Mouse (Mus musculus) kidney, embryonic 15.5 days (tissue): ENCODE measurements at regions not wholly inside any gene's neighbourhood (a gene's known extent, or its start where the extent isn't known, plus 50 kb on each side); places are given as distances from the start of the nearest gene placed in this dataset.
"Not testable (repeated sequence)": the region's sequence is repeated elsewhere in the genome, so short reads cannot be mapped to it uniquely, and the experiment has no call there.

ENCODE experiments used
- ATAC-seq: fragments of 200-750 bp; cut with Nextera tagmentation; replicated peaks from 2 replicates; pipeline ENCODE4 v1.8.0; 2017; ENCODE audit warnings: moderate TSS enrichment; ENCODE audit not compliant: low FRiP score
- H3K27ac ChIP-seq: fragments of 300-500 bp; sonication (generic); 2 replicates; pipeline ENCODE4 v1.5.1; 2015; ENCODE audit warnings: mild to moderate bottlenecking, inconsistent platforms
- H3K27me3 ChIP-seq: fragments of 300-500 bp; sonication (generic); 2 replicates; pipeline ENCODE4 v1.6.1; 2015; ENCODE audit warnings: inconsistent platforms
- H3K36me3 ChIP-seq: fragments of 300-500 bp; sonication (generic); 2 replicates; pipeline ENCODE4 v1.6.1; 2015; ENCODE audit warnings: inconsistent platforms
- H3K4me1 ChIP-seq: fragments of 300-500 bp; sonication (generic); 2 replicates; pipeline ENCODE4 v1.6.1; 2015; ENCODE audit warnings: inconsistent platforms
- H3K4me2 ChIP-seq: fragments of 300-500 bp; sonication (generic); 2 replicates; pipeline ENCODE4 v1.6.1; 2015; ENCODE audit warnings: moderate library complexity, mild to moderate bottlenecking, inconsistent platforms
- H3K4me3 ChIP-seq: fragments of 300-500 bp; sonication (generic); replicated peaks from 2 replicates; pipeline ENCODE4 v1.5.1; 2015; ENCODE audit warnings: mild to moderate bottlenecking, inconsistent platforms
- H3K9ac ChIP-seq: fragments of 300-500 bp; sonication (generic); 2 replicates; pipeline ENCODE4 v1.6.1; 2015; ENCODE audit warnings: mild to moderate bottlenecking, inconsistent platforms
- H3K9me3 ChIP-seq: fragments of 300-500 bp; sonication (generic); replicated peaks from 2 replicates; pipeline ENCODE4 v1.6.1; 2016; ENCODE audit warnings: inconsistent platforms
- WGBS: fragments of 180-500 bp; shearing (Covaris S2); methylation state at CpG from one replicate; pipeline ENCODE4 v1.1.7; 2015; ENCODE audit warnings: mixed read lengths; 5-methylcytosine and 5-hydroxymethylcytosine counted together

DNA sequence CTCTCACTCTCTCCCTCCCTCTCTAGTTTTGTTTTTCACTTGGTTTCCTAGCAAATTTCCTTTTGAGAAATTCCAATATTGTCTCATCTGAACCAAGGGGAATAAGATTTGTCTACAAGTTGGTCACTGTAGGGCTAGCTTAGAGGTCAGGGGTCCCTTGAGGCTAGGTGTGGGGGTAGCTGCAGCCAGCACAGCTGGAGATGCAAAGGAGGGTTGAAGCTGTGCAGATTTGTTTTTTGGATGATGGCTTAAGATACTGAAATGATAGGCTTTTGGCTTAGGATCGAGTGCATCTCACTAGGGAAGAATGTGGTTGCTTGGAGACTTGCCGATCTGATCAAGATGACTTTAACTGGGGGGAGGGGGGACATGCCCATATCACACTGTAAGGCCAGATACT, 88.3 kb upstream of the Tmem28 start:
- Histone ChIP-seq H3K4me1 (no peaks in the 10 kb centered on the region), H3K36me3 (no peaks in the 10 kb centered on the region), H3K27me3 (peaks cover 49% of the 10 kb centered on the region), H3K4me3 (no peak overlapping the region), H3K9me3 (no peaks in the 10 kb centered on the region), H3K4me2 (no peak overlapping the region), H3K9ac (no peak overlapping the region), H3K27ac (no peak overlapping the region)
- 73% methylated on average over 2 of the region's 2 CpGs for WGBS
- no peak for ATAC-seq

DNA sequence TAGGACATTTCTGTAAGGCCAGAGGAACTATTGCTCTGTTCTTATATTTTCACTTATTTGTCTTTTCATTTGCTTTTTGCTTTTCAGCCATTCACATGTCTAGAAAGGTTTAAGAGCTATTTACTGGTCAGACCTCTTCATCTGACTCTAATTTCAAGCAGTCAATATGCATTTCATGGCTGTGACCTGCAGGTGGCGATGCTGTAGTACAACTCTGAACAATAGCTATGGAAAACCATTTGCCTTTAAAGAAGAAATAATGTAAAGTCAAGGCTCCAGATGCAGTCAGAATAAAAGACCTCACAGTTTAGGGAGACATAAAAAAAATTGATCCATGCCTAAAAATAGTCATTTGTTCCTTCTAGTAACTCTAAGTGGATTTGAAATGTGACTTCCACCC, 95.7 kb upstream of the Tmem28 start:
- Histone ChIP-seq H3K36me3 (no peaks in the 10 kb centered on the region), H3K4me2 (no peak overlapping the region), H3K27ac (no peak overlapping the region), H3K9ac (no peak overlapping the region), H3K27me3 (peaks cover 36% of the 10 kb centered on the region), H3K9me3 (no peaks in the 10 kb centered on the region), H3K4me3 (no peak overlapping the region), H3K4me1 (no peaks in the 10 kb centered on the region)
- no peak for ATAC-seq
- 3% methylated on average over 1 of the region's 1 CpGs for WGBS

DNA sequence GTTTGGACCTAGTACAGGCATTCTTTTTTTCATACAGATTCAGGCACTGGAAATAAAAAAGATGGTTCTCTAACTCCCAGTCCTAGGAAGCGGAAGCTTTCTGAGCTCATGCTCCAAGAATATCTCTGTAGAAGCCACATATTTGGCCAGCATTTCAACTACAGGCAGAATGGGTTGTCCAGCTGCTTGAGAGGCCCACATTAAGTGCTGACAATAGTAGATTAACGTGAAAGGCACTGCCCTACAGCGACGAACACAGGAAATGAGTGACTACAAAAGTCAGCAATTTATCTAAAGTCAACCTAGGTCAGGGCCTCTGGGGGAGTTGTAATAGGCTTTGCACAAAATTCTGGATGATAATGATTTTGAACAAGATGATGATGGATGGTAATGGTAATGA, 125.5 kb upstream of the Tmem28 start:
- H3K27ac ChIP-seq, result no peak overlapping the region
- H3K4me3 ChIP-seq, result no peak overlapping the region
- ATAC-seq, result no peak
- no peaks in the 10 kb centered on the region for H3K4me1 ChIP-seq
- H3K36me3 ChIP-seq, result no peaks in the 10 kb centered on the region
- H3K9ac ChIP-seq, result no peak overlapping the region
- H3K27me3 ChIP-seq, result peaks cover 17% of the 10 kb centered on the region
- WGBS, result 46% methylated on average over 4 of the region's 4 CpGs
- H3K9me3 ChIP-seq, result no peaks in the 10 kb centered on the region
- no peak overlapping the region for H3K4me2 ChIP-seq

DNA sequence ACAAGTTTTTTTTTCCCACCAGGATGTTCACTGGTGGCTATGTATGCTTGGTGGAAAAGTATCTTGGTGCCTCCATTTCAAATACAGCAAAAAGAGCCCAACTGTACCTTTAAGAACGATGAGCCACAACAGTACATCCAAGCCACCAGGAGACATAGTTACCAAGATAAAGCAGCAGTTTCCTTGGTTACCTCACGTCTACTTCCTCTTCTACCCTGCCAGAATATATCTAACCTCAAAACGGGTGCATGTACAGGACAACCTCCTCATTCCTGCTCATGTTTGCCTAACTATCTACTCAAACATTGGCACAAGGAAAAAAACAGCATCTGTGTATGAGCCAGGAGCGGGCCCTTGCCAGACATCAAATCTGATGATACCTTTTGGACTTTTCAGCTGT, 129.8 kb upstream of the Tmem28 start:
- H3K4me2 ChIP-seq, result no peak overlapping the region

DNA sequence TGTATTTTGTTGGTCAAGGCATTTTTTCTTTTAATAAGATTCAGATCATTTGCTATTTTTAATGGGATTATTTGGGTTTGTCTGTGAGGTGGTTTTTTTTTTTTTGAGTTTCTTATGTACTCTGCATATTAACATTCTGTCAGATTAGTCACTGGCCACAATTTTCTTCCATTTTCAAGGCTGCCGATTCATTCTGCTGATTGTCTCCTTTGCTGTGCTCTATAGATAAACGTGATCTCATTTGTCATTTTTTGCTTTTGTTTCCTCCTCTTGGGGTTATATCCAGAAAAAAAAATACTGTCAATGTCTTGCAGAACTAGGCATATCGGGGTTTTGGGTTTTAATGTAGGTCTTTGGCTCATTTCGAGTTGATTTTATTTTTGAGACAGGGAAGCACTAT, 131.1 kb upstream of the Tmem28 start:
- H3K4me1 ChIP-seq, result no peaks in the 10 kb centered on the region
- H3K9ac ChIP-seq, result no peak overlapping the region
- no peak overlapping the region for H3K4me3 ChIP-seq
- H3K4me2 ChIP-seq, result no peak overlapping the region
- peaks cover 37% of the 10 kb centered on the region for H3K27me3 ChIP-seq
- H3K9me3 ChIP-seq, result no peaks in the 10 kb centered on the region
- 73% methylated on average over 4 of the region's 4 CpGs for WGBS
- H3K27ac ChIP-seq, result no peak overlapping the region
- H3K36me3 ChIP-seq, result no peaks in the 10 kb centered on the region
- no peak for ATAC-seq

More for the DNA sequence above, 129.8 kb upstream of the Tmem28 start:
- Histone ChIP-seq H3K4me3 (no peak overlapping the region), H3K4me1 (no peaks in the 10 kb centered on the region), H3K27ac (no peak overlapping the region), H3K9ac (no peak overlapping the region), H3K27me3 (peaks cover 31% of the 10 kb centered on the region), H3K36me3 (no peaks in the 10 kb centered on the region), H3K9me3 (no peaks in the 10 kb centered on the region)
- no peak for ATAC-seq
- WGBS, result 67% methylated on average over 4 of the region's 4 CpGs

DNA sequence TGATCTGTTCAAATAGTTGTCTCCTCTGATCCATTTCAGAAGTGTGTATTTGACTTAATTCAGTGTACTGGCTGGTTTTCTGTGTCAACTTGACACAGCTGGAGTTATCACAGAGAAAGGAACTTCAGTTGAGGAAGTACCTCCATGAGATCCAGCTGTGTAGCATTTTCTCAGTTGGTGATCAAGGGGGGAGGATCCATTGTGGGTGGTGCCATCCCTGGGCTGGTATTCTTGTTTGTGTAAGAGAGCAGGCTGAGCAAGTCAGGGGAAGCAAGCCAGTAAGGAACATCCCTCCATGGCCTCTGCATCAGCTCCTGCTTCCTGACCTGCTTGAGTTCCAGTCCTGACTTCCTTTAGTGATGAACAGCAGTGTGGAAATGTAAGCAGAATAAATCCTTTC, 138.3 kb upstream of the Tmem28 start:
- not testable (repeated sequence) for ATAC-seq, H3K36me3 ChIP-seq, H3K4me2 ChIP-seq, H3K4me1 ChIP-seq, H3K27ac ChIP-seq, H3K9me3 ChIP-seq, H3K9ac ChIP-seq, H3K4me3 ChIP-seq
- peaks cover 28% of the 10 kb centered on the region for H3K27me3 ChIP-seq

DNA sequence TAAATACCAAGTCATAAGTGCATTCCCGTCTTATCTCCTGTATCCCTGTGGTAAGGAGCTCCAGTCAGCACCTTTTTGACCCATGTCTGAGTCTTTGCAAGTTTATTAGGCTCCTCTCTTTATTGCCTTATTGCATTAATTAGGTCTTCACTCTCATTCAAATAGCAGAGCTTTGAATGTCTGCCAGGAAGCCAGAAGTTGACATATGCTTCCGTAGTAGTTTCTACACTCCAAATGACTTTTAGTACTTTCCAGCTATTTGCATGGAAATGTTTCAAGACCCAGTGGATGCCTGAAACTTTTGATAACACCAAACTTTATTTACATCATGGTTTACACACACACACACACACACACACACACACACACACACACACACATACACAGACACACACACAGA, 153.2 kb upstream of the Tmem28 start:
- Histone ChIP-seq H3K9ac (no peak overlapping the region), H3K4me2 (no peak overlapping the region), H3K27ac (no peak overlapping the region), H3K36me3 (no peaks in the 10 kb centered on the region), H3K4me1 (no peaks in the 10 kb centered on the region), H3K27me3 (peaks cover 62% of the 10 kb centered on the region), H3K4me3 (no peak overlapping the region), H3K9me3 (no peaks in the 10 kb centered on the region)
- ATAC-seq, result no peak
- WGBS, result 65% methylated on average over 2 of the region's 2 CpGs

DNA sequence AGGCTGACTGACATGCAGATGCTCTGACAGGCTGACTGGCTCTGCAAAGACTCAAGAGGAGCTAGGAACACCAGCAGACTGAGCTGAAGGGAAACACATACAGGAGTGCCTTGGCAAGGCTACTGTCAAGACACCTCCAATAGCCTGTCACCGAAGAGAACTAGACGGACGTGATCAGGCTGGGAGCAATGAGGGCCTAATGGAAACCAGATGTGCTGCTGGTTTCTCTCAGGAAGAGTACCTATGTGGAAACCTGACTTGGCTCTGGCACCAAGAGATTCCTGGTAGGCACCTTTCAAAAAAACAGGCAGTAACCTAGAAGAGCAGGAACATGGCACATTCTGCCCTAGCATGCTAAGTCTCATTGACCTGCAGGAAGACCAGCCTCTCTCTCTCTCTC, 158.3 kb upstream of the Tmem28 start:
- no peak for ATAC-seq
- Histone ChIP-seq H3K4me2 (no peak overlapping the region), H3K4me1 (no peaks in the 10 kb centered on the region), H3K9me3 (no peaks in the 10 kb centered on the region), H3K27ac (no peak overlapping the region), H3K9ac (no peak overlapping the region), H3K4me3 (no peak overlapping the region), H3K36me3 (no peaks in the 10 kb centered on the region), H3K27me3 (peaks cover 80% of the 10 kb centered on the region)
- WGBS, result 58% methylated on average over 3 of the region's 3 CpGs

DNA sequence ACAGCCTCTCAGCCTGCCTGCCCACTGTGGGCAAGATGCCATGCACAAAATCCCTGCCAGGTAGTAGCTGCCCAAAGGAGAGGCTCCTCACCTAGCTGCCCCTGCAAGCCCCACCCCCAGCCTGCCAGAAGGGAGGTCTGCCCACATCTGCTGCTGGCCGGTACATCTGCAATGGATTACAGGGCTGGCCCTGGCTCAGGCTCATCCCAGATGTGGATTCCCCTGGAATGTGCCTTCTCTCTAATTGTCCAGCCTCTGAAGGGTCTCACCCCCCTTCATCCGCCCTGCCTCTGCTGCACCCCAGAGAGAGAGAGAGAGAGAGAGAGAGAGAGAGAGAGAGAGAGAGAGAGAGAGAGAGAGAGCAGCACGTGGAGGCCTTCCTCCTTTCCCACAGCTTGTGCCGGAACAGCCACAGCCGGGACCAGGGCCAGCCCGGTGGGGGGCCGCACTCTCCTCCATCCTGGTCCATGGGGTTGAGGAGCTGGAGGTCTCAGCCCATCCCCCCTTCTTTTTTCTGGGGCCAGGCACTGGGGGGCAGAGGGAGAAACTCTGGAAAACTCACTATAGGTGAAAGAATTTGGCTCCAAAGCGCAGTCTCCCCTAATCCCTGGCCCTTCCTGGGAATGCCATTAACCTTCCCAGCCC, 161.2 kb upstream of the Tmem28 start:
- Histone ChIP-seq H3K27ac (no peak overlapping the region), H3K36me3 (no peaks in the 10 kb centered on the region), H3K9me3 (no peaks in the 10 kb centered on the region), H3K27me3 (peaks cover 86% of the 10 kb centered on the region), H3K9ac (no peak overlapping the region), H3K4me2 (no peak overlapping the region), H3K4me3 (no peak overlapping the region), H3K4me1 (no peaks in the 10 kb centered on the region)
- WGBS, result 46% methylated on average over 8 of the region's 8 CpGs
- no peak for ATAC-seq

DNA sequence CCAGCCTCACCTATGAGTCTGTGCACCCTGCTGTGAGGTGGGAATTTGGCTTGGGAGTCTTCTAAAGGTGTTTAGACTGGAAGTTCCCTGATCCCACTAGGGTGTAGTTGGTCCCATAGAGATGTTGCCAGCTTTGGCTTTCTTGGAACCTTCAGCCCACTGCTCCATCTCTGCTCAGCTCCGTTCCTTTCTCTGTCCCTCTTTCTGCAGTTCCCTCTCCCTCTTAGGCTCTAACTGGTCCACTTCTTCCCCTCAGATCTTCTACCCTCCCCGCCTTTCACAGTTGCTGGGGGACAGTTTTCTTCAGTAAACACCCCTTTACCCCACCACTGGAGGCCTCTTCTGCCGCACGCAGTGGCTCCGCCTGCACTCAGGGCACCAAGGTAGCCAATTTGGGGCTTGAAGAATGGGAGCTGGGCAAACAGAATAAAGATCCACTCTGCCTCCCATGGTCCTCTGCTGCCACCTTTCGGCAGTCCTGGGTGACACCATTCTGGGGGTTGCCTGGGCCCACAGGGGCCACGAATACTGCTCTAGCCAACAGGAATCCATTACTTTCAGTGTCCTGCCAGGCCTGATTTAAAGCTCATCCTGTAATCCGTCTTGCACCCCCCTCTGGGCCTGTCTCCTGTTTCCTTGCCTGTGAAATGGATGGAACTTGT, 162.9 kb upstream of the Tmem28 start:
- Histone ChIP-seq H3K4me3 (no peak overlapping the region), H3K4me2 (no peak overlapping the region), H3K27ac (no peak overlapping the region), H3K27me3 (peaks cover 80% of the 10 kb centered on the region), H3K9ac (no peak overlapping the region), H3K36me3 (no peaks in the 10 kb centered on the region), H3K9me3 (no peaks in the 10 kb centered on the region), H3K4me1 (no peaks in the 10 kb centered on the region)
- peak; percentile 71 for ATAC-seq
- WGBS, result 28% methylated on average over 8 of the region's 8 CpGs

DNA sequence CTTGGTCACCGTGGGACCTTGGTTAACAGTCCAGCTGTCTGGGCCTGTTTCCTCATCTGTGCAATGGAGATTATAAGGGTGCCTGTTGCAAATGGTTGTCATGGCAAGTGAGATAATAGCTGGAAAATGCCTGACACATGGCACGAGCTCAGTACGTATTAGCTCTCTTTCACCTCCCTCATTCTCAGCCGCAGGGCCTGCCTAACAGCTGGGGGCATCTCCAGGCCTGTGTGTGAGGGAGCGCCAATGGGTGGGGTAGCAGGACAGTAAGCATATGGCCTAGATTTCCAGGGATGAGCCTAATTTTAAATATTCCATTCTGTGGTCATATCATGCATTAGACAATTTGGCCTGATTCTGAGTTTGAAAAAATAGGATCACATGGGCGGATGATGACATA, 163.8 kb upstream of the Tmem28 start:
- no peak overlapping the region for H3K9ac ChIP-seq
- H3K27ac ChIP-seq, result no peak overlapping the region
- no peak for ATAC-seq
- H3K27me3 ChIP-seq, result peaks cover 80% of the 10 kb centered on the region
- WGBS, result 82% methylated on average over 6 of the region's 6 CpGs
- no peaks in the 10 kb centered on the region for H3K36me3 ChIP-seq
- no peak overlapping the region for H3K4me2 ChIP-seq
- no peak overlapping the region for H3K4me3 ChIP-seq
- H3K4me1 ChIP-seq, result no peaks in the 10 kb centered on the region
- no peaks in the 10 kb centered on the region for H3K9me3 ChIP-seq

DNA sequence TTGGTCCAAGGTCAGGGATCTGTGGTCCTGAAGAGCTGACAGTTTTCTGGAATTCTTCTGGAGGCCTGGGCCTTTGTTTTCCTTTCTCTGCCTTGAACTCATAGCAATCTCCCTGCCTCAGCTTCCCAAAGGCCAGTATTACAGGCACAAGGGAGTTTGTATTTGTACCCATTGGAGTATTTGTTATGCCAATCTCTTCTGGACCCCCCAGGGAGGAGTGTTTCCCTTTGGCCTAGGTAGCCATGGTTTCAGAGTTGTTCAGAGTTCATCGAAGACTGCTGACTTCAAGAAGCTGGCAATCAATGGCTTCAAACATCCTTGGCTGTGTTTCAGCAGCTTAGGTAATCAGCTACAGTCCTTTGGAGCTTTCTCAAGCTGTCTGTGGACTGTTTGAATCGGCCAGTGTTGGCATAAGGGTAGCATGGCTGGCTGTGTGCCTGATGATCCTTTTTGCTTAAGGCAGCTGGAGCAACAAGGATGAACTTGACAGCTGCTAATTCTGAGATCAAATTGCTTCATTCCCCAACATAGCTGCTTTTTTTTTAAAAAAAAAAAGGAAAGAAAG, 161.2 kb upstream of the Pja1 start:
- no peak overlapping the region for H3K4me3 ChIP-seq
- no peak overlapping the region for H3K9ac ChIP-seq
- no peaks in the 10 kb centered on the region for H3K4me1 ChIP-seq
- H3K36me3 ChIP-seq, result no peaks in the 10 kb centered on the region
- no peaks in the 10 kb centered on the region for H3K9me3 ChIP-seq
- WGBS, result 75% methylated on average over 2 of the region's 2 CpGs
- H3K27me3 ChIP-seq, result peaks cover 57% of the 10 kb centered on the region
- no peak overlapping the region for H3K4me2 ChIP-seq
- ATAC-seq, result no peak
- no peak overlapping the region for H3K27ac ChIP-seq
